Mouse (Mus musculus) cerebellum, postnatal 4 days (tissue): ENCODE data around the gene Zdhhc12.
A peak's percentile ranks its signal among the peaks of the same experiment; 100 is the strongest.
"Not testable (repeated sequence)": the region's sequence is repeated elsewhere in the genome, so short reads cannot be mapped to it uniquely, and the experiment has no call there.

Experiments used
- DNase-seq, 2 experiments: peaks; one replicate each; pipeline ENCODE4 v3.0.0; 2022; ENCODE audit warnings: low spot score in 2 of 2, mixed read lengths in 1 of 2

The Zdhhc12 gene

DNA sequence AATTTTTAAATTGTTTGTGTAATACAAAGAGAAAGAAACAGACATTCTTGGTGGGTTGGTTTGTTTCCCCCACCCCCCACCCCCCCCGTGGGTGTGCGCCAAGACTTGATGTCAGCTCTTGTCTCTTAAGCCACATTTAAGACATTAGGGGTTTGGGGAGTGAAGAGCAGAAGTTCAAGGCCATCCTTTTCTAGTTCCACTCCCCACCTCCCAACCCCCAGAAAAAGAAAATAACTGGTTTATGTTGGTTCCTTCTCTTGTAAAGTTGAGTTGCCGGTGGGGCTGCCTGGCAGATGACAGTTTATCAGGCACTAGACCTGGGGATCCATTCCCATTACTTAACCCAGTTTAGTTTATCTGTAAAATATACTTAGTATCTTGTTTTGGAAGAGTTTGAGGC is 29.1 kb downstream of the Zdhhc12 start:
- no peak for DNase-seq

DNA sequence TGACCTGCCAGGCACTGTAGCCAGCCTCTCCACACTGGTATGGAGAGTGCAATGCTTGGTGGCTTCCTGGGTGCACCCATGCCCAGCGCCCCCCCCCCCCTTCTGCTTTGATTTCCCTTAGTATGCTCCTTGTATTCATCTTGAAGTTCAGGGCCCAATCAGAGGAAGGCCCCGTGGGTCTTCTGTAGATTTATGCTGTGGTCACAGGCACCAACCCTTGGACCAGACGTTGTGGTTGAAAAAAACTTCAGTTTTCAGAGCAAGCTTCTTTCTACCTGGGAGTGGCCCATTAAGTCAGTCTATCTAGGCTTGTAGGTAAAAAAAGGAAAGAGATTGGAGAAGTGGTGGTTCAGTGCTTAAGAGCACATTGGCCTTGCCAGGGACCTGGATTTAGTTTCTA is 29.7 kb downstream of the Zdhhc12 start:
- no peak for DNase-seq

DNA sequence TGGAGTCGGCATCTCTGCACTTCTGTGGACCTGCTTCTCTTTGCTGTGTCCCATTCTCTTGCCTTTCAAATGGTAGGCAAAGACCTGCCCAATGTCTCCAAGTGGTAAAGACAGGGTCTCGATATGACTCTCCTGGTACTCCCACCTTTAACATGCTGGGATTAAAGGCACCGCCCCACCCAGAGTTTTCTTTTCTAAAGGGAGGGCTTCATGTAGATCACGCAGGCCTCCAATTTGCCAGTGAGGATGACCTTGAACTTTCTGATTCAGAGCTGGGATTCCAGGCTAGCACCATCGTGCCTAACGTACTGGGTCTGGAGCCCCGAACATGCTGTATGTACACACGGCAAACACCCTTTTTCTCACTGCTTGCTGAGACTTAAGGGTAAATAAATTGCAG is 30.2 kb downstream of the Zdhhc12 start:
- no peak for DNase-seq

GRCm38 (mm10) chr2:30062249-30063093 is 31.0 kb downstream of the Zdhhc12 start:
- DNase-seq = peak in 1 of 2 experiments; percentile 32

GRCm38 (mm10) chr2:30061215-30062166 is 32.0 kb downstream of the Zdhhc12 start:
- DNase-seq = peak in 1 of 2 experiments; percentile 33

GRCm38 (mm10) chr2:30058418-30058817 is 35.0 kb downstream of the Zdhhc12 start:
- DNase-seq = no peak

DNA sequence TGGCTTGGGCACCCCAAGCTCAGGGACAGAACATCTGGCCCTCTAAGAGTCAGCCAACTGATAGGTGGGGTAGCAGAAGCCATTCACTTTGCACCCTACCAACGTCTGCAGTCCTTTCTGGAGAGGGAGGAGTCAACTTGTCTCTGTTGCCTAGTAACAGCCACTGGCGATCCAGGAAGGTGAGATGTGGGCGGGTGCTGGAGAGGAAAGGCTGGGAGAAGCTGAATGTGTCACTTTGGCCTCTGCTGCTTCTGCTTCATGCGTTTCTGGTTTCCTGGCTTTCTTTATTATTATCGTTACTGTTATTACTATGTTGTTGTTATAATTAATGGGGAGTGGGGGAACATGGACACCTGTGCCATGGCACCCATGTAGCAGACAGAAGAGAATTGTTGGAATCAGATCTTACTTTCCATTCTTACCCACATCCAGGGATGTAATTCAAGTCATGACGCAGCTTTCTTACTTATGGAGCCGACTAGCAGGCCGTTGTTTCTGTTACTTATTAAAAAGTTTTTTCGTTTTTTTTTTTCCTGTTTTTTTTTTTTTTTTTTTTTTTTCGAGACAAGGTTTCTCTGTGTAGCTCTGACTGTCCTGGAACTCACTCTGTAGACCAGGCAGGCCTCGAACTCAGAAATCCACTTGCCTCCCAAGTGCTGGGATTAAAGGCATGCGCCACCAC is 36.1 kb downstream of the Zdhhc12 start, which contains the start of gene Set:
Set (plus strand) TSS at position 156 of the 682 bp plus-strand sequence.
- no peak for DNase-seq

- no peak for DNase-seq
Measured at GRCm38 (mm10) chr2:30056736-30057135, 36.7 kb downstream of the Zdhhc12 start.

GRCm38 (mm10) chr2:30055310-30055709 is 38.1 kb downstream of the Zdhhc12 start:
- DNase-seq = not testable (repeated sequence)

- no peak for DNase-seq
Measured at GRCm38 (mm10) chr2:30051992-30052761, 41.3 kb downstream of the Zdhhc12 start.

GRCm38 (mm10) chr2:30049831-30050230 is 43.6 kb downstream of the Zdhhc12 start:
- DNase-seq = no peak

GRCm38 (mm10) chr2:30048699-30049388 is 44.6 kb downstream of the Zdhhc12 start, which contains the start of gene Wdr34:
Gene Wdr34 (minus strand): TSS chr2:30048881.
- DNase-seq = peak; percentile 97 to 98

GRCm38 (mm10) chr2:30048101-30048501 is 45.3 kb downstream of the Zdhhc12 start:
- DNase-seq = no peak

DNA sequence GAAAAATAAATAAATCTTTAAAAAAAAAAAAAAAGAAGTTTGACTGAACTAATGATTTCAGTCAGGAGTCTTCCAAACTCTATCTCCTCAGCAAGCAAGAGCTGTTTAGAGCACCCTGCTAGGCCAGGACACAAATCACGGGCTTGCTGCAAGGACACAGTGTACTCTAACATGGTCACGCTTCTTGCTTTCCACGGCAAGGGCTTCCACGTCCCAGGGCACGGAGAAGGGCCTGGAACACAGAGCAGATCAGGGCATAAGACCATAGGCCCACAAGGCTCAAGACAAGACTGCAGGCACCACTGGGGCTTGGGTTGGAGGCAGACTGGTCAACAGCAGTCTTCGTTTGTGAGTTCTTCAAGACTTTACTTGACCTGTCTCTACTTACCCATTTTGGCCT is 46.3 kb downstream of the Zdhhc12 start:
- no peak for DNase-seq

- DNase-seq = no peak
Measured at GRCm38 (mm10) chr2:30044550-30044949, 48.9 kb downstream of the Zdhhc12 start.

DNA sequence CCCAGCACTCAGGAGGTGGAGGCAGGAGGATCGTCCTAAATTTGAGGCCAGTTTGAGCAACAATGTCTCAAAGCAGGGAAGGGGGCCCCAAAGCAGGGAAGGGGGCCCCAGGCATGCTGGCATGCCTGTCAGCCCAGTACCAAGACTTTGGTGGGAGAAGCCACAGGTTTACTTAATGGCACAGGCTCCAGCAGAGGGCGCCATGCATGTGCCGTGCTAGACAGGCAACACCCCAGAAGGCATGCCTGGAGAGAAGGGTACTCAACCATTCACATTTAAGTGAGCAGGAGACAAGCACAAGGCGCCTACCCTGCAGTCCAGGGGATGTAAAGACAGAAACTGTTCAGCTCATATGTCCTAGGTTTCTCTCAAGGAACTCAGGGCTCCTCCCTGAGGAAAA is 51.0 kb downstream of the Zdhhc12 start:
- peak; percentile 61 to 83 for DNase-seq
